Mouse (Mus musculus) heart, embryonic 10.5 days (tissue): ENCODE results near the gene Lrsam1. TPM values are rescaled to one million over a fixed set of nuclear protein-coding genes. Genes with fewer than 3 reads are reported as not detected.

Source experiments
- DNase-seq: peaks from one replicate; pipeline ENCODE4 v3.0.0-alpha.2; 2017; ENCODE audit warnings: low spot score
- H3K27ac ChIP-seq: fragments of 300-500 bp; sonication (generic); 2 replicates; pipeline ENCODE4 v1.5.1; 2016; ENCODE audit warnings: mild to moderate bottlenecking
- H3K27me3 ChIP-seq: fragments of 300-500 bp; sonication (generic); 2 replicates; pipeline ENCODE4 v1.6.1; 2016; ENCODE audit warnings: mild to moderate bottlenecking; ENCODE audit not compliant: poor library complexity, insufficient read depth, severe bottlenecking
- H3K36me3 ChIP-seq: fragments of 300-500 bp; sonication (generic); 2 replicates; pipeline ENCODE4 v1.6.1; 2016; ENCODE audit warnings: mild to moderate bottlenecking, moderate library complexity
- H3K4me1 ChIP-seq: fragments of 300-500 bp; sonication (generic); 2 replicates; pipeline ENCODE4 v1.6.1; 2016; ENCODE audit warnings: mild to moderate bottlenecking
- H3K4me3 ChIP-seq: fragments of 300-500 bp; sonication (generic); 2 replicates; pipeline ENCODE4 v1.5.1; 2016; ENCODE audit warnings: mild to moderate bottlenecking, moderate library complexity
- H3K9me3 ChIP-seq: fragments of 300-500 bp; sonication (generic); 2 replicates; pipeline ENCODE4 v1.6.1; 2016; ENCODE audit warnings: mild to moderate bottlenecking, moderate library complexity
- WGBS: fragments of 180-500 bp; shearing (Covaris S2); methylation state at CpG from one replicate; pipeline ENCODE4 v1.1.7; 2016; 5-methylcytosine and 5-hydroxymethylcytosine counted together
- polyA plus RNA-seq: library from polyadenylated mRNA; unstranded; fragments of >200 nt; fragmentation: Nextera tagmentation; extraction: Ambion mirVana; gene quantifications from 2 replicates; pipeline ENCODE4 v1.2.1, GENCODE M21; 2016

Lrsam1 gene
- polyA plus RNA-seq, 1 experiment from 2014 or later = 7.6 TPM

GRCm38 (mm10) chr2:32928947-32929829 lies 32.2 kb downstream of the Lrsam1 start:
- Histone ChIP-seq H3K36me3 (peaks cover 58% of the 10 kb centered on the region), H3K4me3 (no peak overlapping the region), H3K4me1 (peaks cover 15% of the 10 kb centered on the region; the same call in 1 of the 2 replicates), H3K27me3 (no peaks in the 10 kb centered on the region), H3K9me3 (no peaks in the 10 kb centered on the region), H3K27ac (no peak overlapping the region)
- WGBS = 89% methylated on average over 19 of the region's 19 CpGs
- no peak for DNase-seq

GRCm38 (mm10) chr2:32928235-32928946 lies 33.0 kb downstream of the Lrsam1 start:
- Histone ChIP-seq H3K27ac (no peak overlapping the region), H3K27me3 (no peaks in the 10 kb centered on the region), H3K4me1 (peaks cover 16% of the 10 kb centered on the region; the same call in 1 of the 2 replicates), H3K9me3 (no peaks in the 10 kb centered on the region), H3K36me3 (peaks cover 58% of the 10 kb centered on the region), H3K4me3 (no peak overlapping the region)
- 24% methylated on average over 10 of the region's 10 CpGs for WGBS
- no peak for DNase-seq

GRCm38 (mm10) chr2:32927624-32928234 lies 33.7 kb downstream of the Lrsam1 start:
- WGBS = 75% methylated on average over 15 of the region's 15 CpGs
- no peak for DNase-seq
- Histone ChIP-seq H3K27me3 (no peaks in the 10 kb centered on the region), H3K4me1 (peaks cover 16% of the 10 kb centered on the region; the same call in 1 of the 2 replicates), H3K4me3 (no peak overlapping the region), H3K36me3 (peaks cover 58% of the 10 kb centered on the region), H3K9me3 (no peaks in the 10 kb centered on the region), H3K27ac (no peak overlapping the region)

- Histone ChIP-seq H3K36me3 (peaks cover 70% of the 10 kb centered on the region), H3K4me3 (no peak overlapping the region), H3K27ac (no peak overlapping the region), H3K27me3 (no peaks in the 10 kb centered on the region), H3K4me1 (peaks cover 16% of the 10 kb centered on the region; the same call in 1 of the 2 replicates), H3K9me3 (no peaks in the 10 kb centered on the region)
- 81% methylated on average over 12 of the region's 12 CpGs for WGBS
- no peak for DNase-seq
Measured at GRCm38 (mm10) chr2:32926330-32927075, 34.9 kb downstream of the Lrsam1 start.

- 74% methylated on average over 10 of the region's 10 CpGs for WGBS
- no peak overlapping the region for H3K27ac ChIP-seq
- H3K27me3 ChIP-seq = no peaks in the 10 kb centered on the region
- no peaks in the 10 kb centered on the region for H3K9me3 ChIP-seq
- H3K36me3 ChIP-seq = peaks cover 84% of the 10 kb centered on the region
- no peak overlapping the region for H3K4me3 ChIP-seq
- H3K4me1 ChIP-seq = peaks cover 16% of the 10 kb centered on the region; the same call in 1 of the 2 replicates
- DNase-seq = no peak
Measured at GRCm38 (mm10) chr2:32924306-32924844, 37.0 kb downstream of the Lrsam1 start.

- peaks cover 85% of the 10 kb centered on the region for H3K36me3 ChIP-seq
- H3K27me3 ChIP-seq = no peaks in the 10 kb centered on the region
- H3K4me3 ChIP-seq = no peak overlapping the region
- no peaks in the 10 kb centered on the region for H3K9me3 ChIP-seq
- no peak for DNase-seq
- 92% methylated on average over 24 of the region's 24 CpGs for WGBS
- H3K4me1 ChIP-seq = peaks cover 13% of the 10 kb centered on the region; the same call in 1 of the 2 replicates
- no peak overlapping the region for H3K27ac ChIP-seq
Measured at GRCm38 (mm10) chr2:32923551-32924250, 37.7 kb downstream of the Lrsam1 start.

- Histone ChIP-seq H3K27ac (no peak overlapping the region), H3K9me3 (no peaks in the 10 kb centered on the region), H3K27me3 (no peaks in the 10 kb centered on the region), H3K36me3 (peaks cover 92% of the 10 kb centered on the region), H3K4me3 (no peak overlapping the region), H3K4me1 (peaks cover 6% of the 10 kb centered on the region)
- no peak for DNase-seq
- 87% methylated on average over 13 of the region's 13 CpGs for WGBS
Measured at GRCm38 (mm10) chr2:32922564-32922963, 38.9 kb downstream of the Lrsam1 start.

- Histone ChIP-seq H3K27ac (no peak overlapping the region), H3K27me3 (no peaks in the 10 kb centered on the region), H3K4me3 (no peak overlapping the region), H3K4me1 (peaks cover 10% of the 10 kb centered on the region), H3K9me3 (no peaks in the 10 kb centered on the region), H3K36me3 (peaks cover 96% of the 10 kb centered on the region)
- DNase-seq = no peak
- 88% methylated on average over 15 of the region's 15 CpGs for WGBS
Measured at GRCm38 (mm10) chr2:32921801-32922380, 39.5 kb downstream of the Lrsam1 start.

GRCm38 (mm10) chr2:32921235-32921634 lies 40.2 kb downstream of the Lrsam1 start:
- DNase-seq = no peak
- peaks cover 10% of the 10 kb centered on the region for H3K4me1 ChIP-seq
- 87% methylated on average over 7 of the region's 7 CpGs for WGBS
- H3K27ac ChIP-seq = no peak overlapping the region
- H3K9me3 ChIP-seq = no peaks in the 10 kb centered on the region
- no peaks in the 10 kb centered on the region for H3K27me3 ChIP-seq
- no peak overlapping the region for H3K4me3 ChIP-seq
- H3K36me3 ChIP-seq = peaks cover 91% of the 10 kb centered on the region

GRCm38 (mm10) chr2:32918391-32918790 lies 43.0 kb downstream of the Lrsam1 start:
- Histone ChIP-seq H3K27ac (no peak overlapping the region), H3K4me1 (peaks cover 25% of the 10 kb centered on the region)
- DNase-seq = no peak

GRCm38 (mm10) chr2:32917526-32917925 lies 43.9 kb downstream of the Lrsam1 start:
- peak overlapping the region; percentile 18; the same call in 1 of the 2 replicates for H3K27ac ChIP-seq
- H3K9me3 ChIP-seq = no peaks in the 10 kb centered on the region
- no peaks in the 10 kb centered on the region for H3K27me3 ChIP-seq
- peaks cover 67% of the 10 kb centered on the region for H3K36me3 ChIP-seq
- peaks cover 25% of the 10 kb centered on the region for H3K4me1 ChIP-seq
- no peak overlapping the region for H3K4me3 ChIP-seq
- 79% methylated on average over 11 of the region's 11 CpGs for WGBS
- DNase-seq = no peak

More at GRCm38 (mm10) chr2:32918391-32918790, 43.0 kb downstream of the Lrsam1 start:
- Histone ChIP-seq H3K36me3 (peaks cover 73% of the 10 kb centered on the region), H3K27me3 (no peaks in the 10 kb centered on the region), H3K4me3 (no peak overlapping the region), H3K9me3 (no peaks in the 10 kb centered on the region)
- 78% methylated on average over 9 of the region's 9 CpGs for WGBS
